In genomic region chr13:63985590-63985989, GRCm38 (mm10) we compare ENCODE assay signal across 13 mouse cellular contexts.
DNase-seq lines count a peak whose midpoint lies in the region; ATAC-seq and TF ChIP-seq lines count a peak whose summit lies in the region.
"Had no signal": no experiment of that assay in that cellular context is flagged by ENCODE, and none has a peak within 500 bp of the region (broad histone marks: within the 10 kb centered on the region; RNA-seq: fewer than 3 reads in every experiment).

No protein-coding gene starts in this region.

- H3K36me3 ChIP-seq in lung, embryonic 16.5 days (ENCODE audit: control insufficient read depth, insufficient read depth, low read length) = no peaks in the 10 kb centered on the region
- no peaks in the 10 kb centered on the region for H3K36me3 ChIP-seq in embryonic facial prominence, embryonic 15.5 days
- H3K36me3 ChIP-seq in limb, embryonic 13.5 days = no peaks in the 10 kb centered on the region
- no peaks in the 10 kb centered on the region for H3K36me3 ChIP-seq in stomach, embryonic 15.5 days
- H3K36me3 ChIP-seq in thymus, adult 2 months (ENCODE audit: control insufficient read depth, insufficient read depth, low read length) = no peaks in the 10 kb centered on the region
- H3K36me3 ChIP-seq: embryonic facial prominence, embryonic 13.5 days had no signal

- peak; percentile 46 for ATAC-seq in lung, embryonic 16.5 days (ENCODE audit: low read depth)
- ATAC-seq in embryonic facial prominence, embryonic 15.5 days (ENCODE audit: insufficient number of reproducible peaks, low FRiP score, low TSS enrichment, low read depth) = no peak
- peak; percentile 46; the same call in 1 of the 2 replicates for ATAC-seq in limb, embryonic 13.5 days (ENCODE audit: low FRiP score, low read depth)
- ATAC-seq in stomach, embryonic 15.5 days (ENCODE audit: insufficient read depth, low FRiP score, low read depth) = no peak
- ATAC-seq in activated CD4-positive, CD25-positive, alpha-beta regulatory T cell, adult 4 months = no peak

- DNase-seq in lung, adult 2 months = no peak
- no peak for DNase-seq in ovary, postnatal 14 days (ENCODE audit: low spot score)
- DNase-seq in thymus, adult 2 months = no peak
- DNase-seq: adrenal gland, postnatal 10 days; kidney, postnatal 36 days; lung, adult 18-20 months; thymus, postnatal 4 days had no signal

- no peaks in the 10 kb centered on the region for H3K27me3 ChIP-seq in lung, embryonic 16.5 days (ENCODE audit: control insufficient read depth, insufficient read depth, low read depth, low read length)
- H3K27me3 ChIP-seq in embryonic facial prominence, embryonic 15.5 days = no peaks in the 10 kb centered on the region; the same call in 1 of the 2 replicates
- no peaks in the 10 kb centered on the region for H3K27me3 ChIP-seq in limb, embryonic 13.5 days
- no peaks in the 10 kb centered on the region for H3K27me3 ChIP-seq in stomach, embryonic 15.5 days (replicated peaks)
- no peaks in the 10 kb centered on the region for H3K27me3 ChIP-seq in thymus, adult 2 months (ENCODE audit: control insufficient read depth, insufficient read depth, low read length)
- H3K27me3 ChIP-seq: embryonic facial prominence, embryonic 13.5 days had no signal

- peaks cover 42% of the 10 kb centered on the region for H3K4me1 ChIP-seq in lung, embryonic 16.5 days (replicated peaks; ENCODE audit: control insufficient read depth, insufficient read depth, low read length)
- peaks cover 8% of the 10 kb centered on the region; the same call in 1 of the 2 replicates for H3K4me1 ChIP-seq in lung, adult 2 months (ENCODE audit: control insufficient read depth, insufficient read depth, low read length)
- peaks cover 26% of the 10 kb centered on the region for H3K4me1 ChIP-seq in embryonic facial prominence, embryonic 15.5 days
- H3K4me1 ChIP-seq in limb, embryonic 13.5 days = peaks cover 51% of the 10 kb centered on the region
- peaks cover 27% of the 10 kb centered on the region for H3K4me1 ChIP-seq in stomach, embryonic 15.5 days
- no peaks in the 10 kb centered on the region for H3K4me1 ChIP-seq in thymus, adult 2 months (replicated peaks; ENCODE audit: control insufficient read depth, insufficient read depth, low read length)

- no peaks in the 10 kb centered on the region for H3K9me3 ChIP-seq in lung, embryonic 16.5 days (ENCODE audit: control insufficient read depth, low read length)
- H3K9me3 ChIP-seq in embryonic facial prominence, embryonic 15.5 days (replicated peaks) = no peaks in the 10 kb centered on the region
- no peaks in the 10 kb centered on the region for H3K9me3 ChIP-seq in limb, embryonic 13.5 days
- no peaks in the 10 kb centered on the region for H3K9me3 ChIP-seq in stomach, embryonic 15.5 days
- H3K9me3 ChIP-seq: embryonic facial prominence, embryonic 13.5 days had no signal

- no peak overlapping the region for H3K4me3 ChIP-seq in lung, embryonic 16.5 days (ENCODE audit: low read length)
- no peak overlapping the region for H3K4me3 ChIP-seq in lung, adult 2 months (replicated peaks; ENCODE audit: extremely low read depth, low read depth, low read length)
- H3K4me3 ChIP-seq in embryonic facial prominence, embryonic 15.5 days (replicated peaks) = no peak overlapping the region
- no peak overlapping the region for H3K4me3 ChIP-seq in limb, embryonic 13.5 days
- no peak overlapping the region for H3K4me3 ChIP-seq in stomach, embryonic 15.5 days (replicated peaks)
- H3K4me3 ChIP-seq in thymus, adult 2 months (ENCODE audit: control insufficient read depth, insufficient read depth, low read length) = no peak overlapping the region
- H3K4me3 ChIP-seq: embryonic facial prominence, embryonic 13.5 days had no signal

- no peak for TF ChIP-seq CTCF in lung, adult 2 months (IDR thresholded peaks at IDR 0.05; ENCODE audit: insufficient read depth, low read length)
- no peak for TF ChIP-seq CTCF in thymus, adult 2 months (IDR thresholded peaks at IDR 0.05; ENCODE audit: borderline replicate concordance, control insufficient read depth, extremely low read depth, insufficient read depth, low read length, poor library complexity)

- H3K27ac ChIP-seq in lung, embryonic 16.5 days (ENCODE audit: low read length) = peak overlapping the region; percentile 78
- peak overlapping the region; percentile 65; the same call in 1 of the 2 replicates for H3K27ac ChIP-seq in embryonic facial prominence, embryonic 15.5 days (replicated peaks)
- H3K27ac ChIP-seq in limb, embryonic 13.5 days = no peak overlapping the region
- peak overlapping the region; percentile 1; the same call in 1 of the 2 replicates for H3K27ac ChIP-seq in stomach, embryonic 15.5 days
- no peak overlapping the region for H3K27ac ChIP-seq in thymus, adult 2 months (ENCODE audit: control insufficient read depth, insufficient read depth, low read length)

- 23% methylated on average over 4 of the region's 4 CpGs for WGBS in lung, embryonic 16.5 days
- WGBS in lung, adult 2 months = 24% methylated on average over 4 of the region's 4 CpGs
- WGBS in embryonic facial prominence, embryonic 15.5 days = 7% methylated on average over 4 of the region's 4 CpGs
- WGBS in limb, embryonic 13.5 days = 8% methylated on average over 4 of the region's 4 CpGs
- WGBS in stomach, embryonic 15.5 days = 36% methylated on average over 4 of the region's 4 CpGs
- WGBS in thymus, adult 2 months = 67% methylated on average over 4 of the region's 4 CpGs

- H3K9ac ChIP-seq in lung, embryonic 16.5 days (ENCODE audit: low read length) = no peak overlapping the region; the same call in 1 of the 2 replicates
- no peak overlapping the region for H3K9ac ChIP-seq in embryonic facial prominence, embryonic 15.5 days
- no peak overlapping the region for H3K9ac ChIP-seq in limb, embryonic 13.5 days
- H3K9ac ChIP-seq in stomach, embryonic 15.5 days = no peak overlapping the region
- H3K9ac ChIP-seq: embryonic facial prominence, embryonic 13.5 days had no signal

- H3K4me2 ChIP-seq in lung, embryonic 16.5 days (ENCODE audit: low read depth, low read length) = no peak overlapping the region
- H3K4me2 ChIP-seq in embryonic facial prominence, embryonic 15.5 days (replicated peaks) = no peak overlapping the region
- H3K4me2 ChIP-seq in limb, embryonic 13.5 days (replicated peaks) = no peak overlapping the region
- H3K4me2 ChIP-seq in stomach, embryonic 15.5 days = no peak overlapping the region
- H3K4me2 ChIP-seq: embryonic facial prominence, embryonic 13.5 days had no signal

- no peak for TF ChIP-seq POLR2A in lung, adult 2 months (IDR thresholded peaks at IDR 0.05; ENCODE audit: borderline replicate concordance, extremely low read depth, low read depth, low read length)
- TF ChIP-seq POLR2A in thymus, adult 2 months (IDR thresholded peaks at IDR 0.05; ENCODE audit: control insufficient read depth, extremely low read depth, insufficient read depth, low read length, poor library complexity) = no peak

Comparison
In these comparisons a context has a peak if more than half of its experiments do, and no peak if none do; other contexts are left out.
1. ATAC-seq: peak in lung, embryonic 16.5 days (single experiment) and limb, embryonic 13.5 days (single experiment); none in embryonic facial prominence, embryonic 15.5 days (single experiment), stomach, embryonic 15.5 days (single experiment) and activated CD4-positive, CD25-positive, alpha-beta regulatory T cell, adult 4 months (single experiment).
2. H3K27ac ChIP-seq: peak in lung, embryonic 16.5 days (single experiment), embryonic facial prominence, embryonic 15.5 days (single experiment) and stomach, embryonic 15.5 days (single experiment); none in limb, embryonic 13.5 days (single experiment) and thymus, adult 2 months (single experiment).